Mouse (Mus musculus): ENCODE measurements at regions not wholly inside any gene's neighbourhood (a gene's known extent, or its start where the extent isn't known, plus 50 kb on each side); places are given as distances from the start of the nearest gene placed in this dataset.
A peak's percentile ranks its signal among the peaks of the same experiment; 100 is the strongest.

DNA sequence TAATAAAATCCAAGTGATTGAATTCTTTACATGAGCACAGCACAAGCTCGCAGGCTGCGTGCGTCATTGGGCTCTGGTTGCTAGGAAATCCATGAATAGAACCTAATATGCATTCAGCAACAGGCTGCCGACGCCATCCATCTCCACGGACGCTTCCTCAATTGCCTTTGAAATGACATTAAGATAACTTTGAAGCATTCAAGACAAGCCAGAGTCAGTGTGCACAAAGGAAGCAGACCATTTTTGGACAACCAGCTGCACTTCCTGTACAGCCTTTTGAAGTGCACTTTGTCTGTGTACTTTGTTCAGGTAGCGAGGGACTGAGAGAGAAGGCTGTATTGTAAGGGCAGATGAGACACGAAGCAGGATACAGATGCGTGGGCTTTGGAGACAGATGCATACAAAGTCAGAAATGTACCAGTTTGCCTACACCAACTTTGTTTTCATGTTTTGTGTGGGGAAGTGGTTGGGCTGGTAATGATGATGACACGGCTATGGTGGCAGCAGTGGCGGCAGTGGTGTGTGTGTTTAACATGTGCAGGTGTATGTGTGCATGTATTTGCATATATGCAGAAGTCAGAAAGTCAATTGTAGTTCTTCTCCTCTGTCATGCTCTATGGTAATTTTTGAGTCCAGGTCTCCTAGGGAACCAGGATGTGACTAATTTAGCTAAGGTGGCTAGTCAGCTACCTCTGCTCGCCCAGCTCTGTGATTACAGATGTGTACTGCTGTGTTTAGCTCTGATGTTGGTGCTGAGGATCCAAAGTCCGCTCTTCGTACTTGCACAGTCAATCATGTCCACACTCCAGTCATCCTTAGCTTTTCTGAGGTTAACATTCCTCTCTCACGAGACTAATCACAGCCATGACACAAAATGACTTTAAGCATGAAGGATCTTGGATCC lies 106.7 kb upstream of the Col1a2 start:
- peak; percentile 73 to 78 for DNase-seq (ENCODE audit: low spot score in 2 of 2)
- intact Hi-C loops (cut with DNase I) = no loop called here

DNA sequence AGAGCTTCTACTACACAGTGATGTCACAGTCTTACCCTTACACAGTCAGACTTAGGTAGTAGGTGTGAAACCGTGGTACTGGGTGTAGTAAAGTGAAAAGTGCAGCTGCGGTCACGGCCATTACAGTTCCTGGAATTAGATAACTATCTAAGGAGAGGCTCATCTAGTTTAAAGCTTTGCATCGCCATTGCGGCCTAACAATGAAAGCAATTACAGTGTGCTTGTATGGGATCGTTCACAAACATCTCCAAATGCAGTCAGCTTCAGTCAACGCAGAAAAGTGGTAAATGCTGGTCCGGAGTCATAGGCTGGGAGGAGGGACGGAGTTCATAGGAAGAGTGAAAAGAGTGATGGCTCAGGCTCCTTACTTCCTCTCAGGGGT lies 106.0 kb upstream of the Col1a2 start:
- intact Hi-C loops (cut with DNase I) = no loop called here
- DNase-seq (ENCODE audit: low spot score in 2 of 2) = no peak

DNA sequence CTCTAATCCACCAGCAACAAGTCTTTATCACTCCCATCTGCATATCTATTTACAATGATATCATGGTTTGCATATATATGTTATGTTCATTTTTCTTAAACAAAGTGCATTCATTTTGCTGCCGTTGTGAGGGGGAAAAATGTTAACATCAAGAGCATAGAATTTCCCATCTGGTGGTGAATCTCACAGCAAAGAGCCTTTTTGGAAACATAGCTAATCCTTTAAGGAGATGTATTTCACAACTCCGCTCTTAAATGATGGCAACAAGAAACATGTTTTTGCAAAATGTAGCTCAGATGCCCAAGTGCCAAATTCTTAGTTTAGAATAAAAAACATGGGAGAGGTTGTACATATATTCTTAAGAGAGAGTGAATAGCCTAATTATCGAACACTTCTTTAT lies 99.3 kb upstream of the Col1a2 start:
- peak in 1 of 2 experiments; percentile 28 for DNase-seq (ENCODE audit: low spot score in 2 of 2)
- intact Hi-C loops (cut with DNase I) = no loop called here

DNA sequence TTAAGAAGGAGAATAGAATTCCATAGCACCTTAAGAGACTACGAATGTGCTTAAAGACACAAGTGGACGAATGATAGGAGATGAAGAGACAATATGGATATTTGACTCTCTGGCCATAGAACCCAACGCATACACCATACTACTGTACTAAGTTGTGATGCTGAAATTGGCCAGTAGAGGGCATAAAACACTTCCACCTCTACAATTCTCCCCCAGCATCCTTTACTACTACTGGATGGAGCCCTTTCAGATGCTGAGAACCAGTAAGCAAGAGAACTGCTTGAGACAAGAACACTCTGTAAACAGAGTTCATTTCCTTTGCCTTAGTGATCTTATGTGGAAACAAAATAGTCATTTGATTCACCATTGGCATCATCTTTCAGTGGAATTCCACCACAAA lies 96.9 kb upstream of the Col1a2 start:
- no peak for DNase-seq (ENCODE audit: low spot score in 2 of 2)
- intact Hi-C loops (cut with DNase I) = no loop called here

DNA sequence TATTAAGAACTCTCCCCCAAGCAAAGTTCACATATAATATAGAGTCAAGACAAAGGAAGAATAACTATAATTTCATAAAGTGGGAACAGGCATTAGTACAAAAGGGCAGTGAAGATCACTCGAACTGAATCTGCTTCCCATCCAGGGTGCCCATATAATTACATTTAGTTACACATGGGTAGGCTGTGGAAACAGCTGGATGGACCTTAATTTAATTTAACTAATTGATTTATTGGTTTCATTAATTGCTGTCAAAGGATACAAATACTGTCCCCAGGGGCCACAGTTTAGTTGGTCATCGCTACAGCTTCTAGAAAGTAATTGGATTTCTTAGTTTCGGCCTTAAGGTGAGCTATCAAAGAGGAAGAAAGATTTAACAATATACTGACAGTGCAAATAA lies 91.4 kb upstream of the Col1a2 start:
- no peak for DNase-seq (ENCODE audit: low spot score in 2 of 2)
- intact Hi-C loops (cut with DNase I) = no loop called here

DNA sequence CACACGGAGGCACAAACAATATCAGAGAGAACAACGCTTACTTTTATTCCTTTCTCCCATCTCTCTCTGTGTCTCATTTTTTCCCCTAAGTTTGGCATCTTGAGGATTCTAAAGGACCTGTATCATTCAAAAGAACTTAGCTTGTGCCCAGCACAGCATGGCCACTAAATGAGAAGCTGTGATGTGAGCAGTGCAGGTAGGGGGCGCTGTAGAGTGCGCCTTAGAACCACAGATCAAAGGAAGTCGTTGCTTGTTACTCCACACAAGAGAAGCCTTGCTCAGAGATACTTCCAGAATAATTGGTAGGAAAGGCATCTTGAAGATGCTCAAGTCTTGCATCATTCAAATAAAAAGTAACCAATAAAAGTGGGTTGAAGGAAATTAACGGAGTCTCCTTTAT lies 90.4 kb upstream of the Col1a2 start:
- intact Hi-C loops (cut with DNase I) = no loop called here
- DNase-seq (ENCODE audit: low spot score in 2 of 2) = no peak

DNA sequence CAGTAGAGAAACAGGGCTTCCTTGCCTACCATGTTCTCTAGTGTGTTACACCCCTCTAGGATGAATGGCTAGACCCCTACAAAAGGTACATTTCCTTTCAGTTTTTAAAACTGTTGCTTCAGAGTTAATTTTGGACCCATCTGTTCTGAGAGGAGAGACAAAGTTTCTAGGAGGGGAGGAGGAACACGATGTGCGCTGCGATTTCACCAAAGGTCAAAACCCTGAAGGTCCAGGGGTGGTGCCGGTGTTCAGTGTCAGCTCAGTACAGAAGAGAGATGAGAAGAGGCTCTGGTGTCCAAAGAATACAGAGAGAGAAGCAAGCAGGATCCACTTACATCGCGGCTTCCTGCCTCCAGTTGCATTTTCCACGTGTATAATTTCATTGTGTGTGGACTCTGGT lies 89.4 kb upstream of the Col1a2 start:
- intact Hi-C loops (cut with DNase I) = loop anchor here (5.0 kb wide), 1 partner anchor 132 kb away; no protein-coding TSS in a partner anchor
- DNase-seq (ENCODE audit: low spot score in 2 of 2) = no peak

DNA sequence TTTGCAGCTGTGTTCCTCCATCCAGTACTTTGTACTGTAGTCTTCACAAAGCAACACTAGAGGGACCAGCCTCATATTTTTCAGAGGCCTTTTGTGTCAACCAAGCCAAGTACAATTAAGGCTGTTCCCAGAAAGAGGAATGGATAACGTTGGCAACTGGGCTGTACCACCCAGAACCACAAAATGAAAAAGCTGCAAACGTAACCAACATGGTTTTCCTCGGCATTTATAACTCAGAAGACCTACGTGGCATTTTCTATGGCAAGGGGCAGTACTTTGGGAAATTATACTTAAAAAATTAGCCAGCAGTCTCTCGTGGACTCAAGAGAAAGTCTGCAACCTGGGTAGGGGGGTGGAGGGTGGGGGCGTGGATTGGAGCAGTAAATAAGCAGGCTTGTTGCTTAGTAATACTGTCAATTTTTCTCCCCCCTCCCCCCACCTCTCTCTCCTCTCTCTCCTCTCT lies 87.3 kb upstream of the Col1a2 start:
- peak in 1 of 2 experiments; percentile 14 for DNase-seq (ENCODE audit: low spot score in 2 of 2)
- intact Hi-C loops (cut with DNase I) = loop anchor here (5.0 kb wide), 1 partner anchor 130 kb away; no protein-coding TSS in a partner anchor

DNA sequence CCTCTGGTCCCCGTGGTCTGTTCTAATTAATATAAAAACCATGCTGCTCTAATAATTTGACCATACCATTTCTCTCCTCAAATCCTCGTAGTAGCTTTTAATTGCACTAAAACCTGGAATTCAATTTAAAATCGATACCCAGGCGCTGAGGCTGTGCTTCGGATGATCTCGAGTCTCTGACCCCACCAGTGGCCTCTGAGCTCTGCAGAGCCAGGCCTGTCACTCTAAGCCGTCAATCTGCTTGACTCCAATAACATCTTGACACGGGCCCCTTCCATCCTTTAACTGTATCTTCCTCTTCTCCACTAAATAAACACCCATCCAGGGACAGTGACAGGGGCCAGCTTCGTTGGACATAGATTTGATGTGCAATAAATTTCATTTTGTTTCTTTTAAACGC lies 86.2 kb upstream of the Col1a2 start:
- intact Hi-C loops (cut with DNase I) = loop anchor here (5.0 kb wide), 1 partner anchor 129 kb away; no protein-coding TSS in a partner anchor

DNA sequence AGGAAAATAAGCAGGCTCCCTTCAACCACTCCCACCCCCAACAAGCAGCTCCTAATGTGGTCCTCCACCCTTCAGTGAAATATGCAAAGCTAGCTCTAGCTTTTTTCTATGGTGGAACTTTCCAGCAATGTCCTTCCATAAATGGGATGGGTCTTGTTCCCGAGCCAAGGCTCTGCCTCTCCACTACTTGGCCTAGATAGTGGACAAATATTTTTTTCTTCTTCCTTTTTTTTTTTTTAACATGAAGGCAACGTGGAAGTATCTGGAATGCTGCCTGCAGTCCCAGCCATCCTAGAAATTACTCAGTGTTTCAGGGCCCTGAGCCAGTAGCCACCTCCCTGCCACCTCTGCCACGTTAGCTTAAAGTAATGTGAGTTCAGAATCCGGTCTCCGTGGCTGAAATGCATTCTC lies 85.7 kb upstream of the Col1a2 start:
- intact Hi-C loops (cut with DNase I) = loop anchor here (5.0 kb wide), 1 partner anchor 128 kb away; no protein-coding TSS in a partner anchor
- DNase-seq (ENCODE audit: low spot score in 2 of 2) = peak in 1 of 2 experiments; percentile 47

More for the DNA sequence above, 86.2 kb upstream of the Col1a2 start:
- no peak for DNase-seq (ENCODE audit: low spot score in 2 of 2)

DNA sequence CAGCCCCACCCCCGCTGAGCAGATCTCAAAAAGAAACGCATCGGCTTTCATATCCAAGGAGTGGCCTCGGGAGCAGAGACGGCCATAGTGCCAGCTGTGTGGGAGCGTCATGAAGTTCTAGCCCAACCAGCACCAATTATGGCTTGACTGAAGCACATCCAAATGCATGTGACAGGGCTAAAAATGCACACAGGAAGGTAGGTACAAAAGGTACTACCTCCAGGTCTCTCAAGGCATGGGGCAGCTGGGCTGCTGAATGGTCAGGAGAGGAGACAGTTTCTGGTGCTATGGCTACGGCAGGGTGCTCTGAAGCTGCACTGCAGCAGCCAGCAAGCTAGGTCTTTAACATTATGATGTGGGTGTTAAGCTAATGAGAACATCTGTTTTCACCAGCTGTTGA lies 83.1 kb upstream of the Col1a2 start:
- intact Hi-C loops (cut with DNase I) = no loop called here
- no peak for DNase-seq (ENCODE audit: low spot score in 2 of 2)

DNA sequence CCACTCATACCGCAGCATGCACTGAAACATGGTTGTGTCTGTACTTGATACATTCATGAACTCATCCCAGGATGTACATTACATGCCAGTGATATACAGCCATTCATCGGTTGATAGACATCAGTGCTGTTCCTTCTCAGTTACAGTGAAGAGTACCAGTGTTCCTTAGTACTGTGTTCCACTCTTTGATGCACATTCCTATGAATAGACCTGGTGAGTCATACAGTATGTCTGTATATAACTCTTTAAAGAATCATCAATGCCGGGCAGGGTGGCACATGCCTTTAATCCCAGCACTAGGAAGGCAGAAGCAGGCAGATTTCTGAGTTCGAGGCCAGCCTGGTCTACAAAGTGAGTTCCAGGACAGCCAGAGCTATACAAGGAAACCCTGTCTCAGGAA lies 77.5 kb upstream of the Col1a2 start:
- intact Hi-C loops (cut with DNase I) = no loop called here
- peak in 1 of 2 experiments; percentile 7 for DNase-seq (ENCODE audit: low spot score in 2 of 2)

DNA sequence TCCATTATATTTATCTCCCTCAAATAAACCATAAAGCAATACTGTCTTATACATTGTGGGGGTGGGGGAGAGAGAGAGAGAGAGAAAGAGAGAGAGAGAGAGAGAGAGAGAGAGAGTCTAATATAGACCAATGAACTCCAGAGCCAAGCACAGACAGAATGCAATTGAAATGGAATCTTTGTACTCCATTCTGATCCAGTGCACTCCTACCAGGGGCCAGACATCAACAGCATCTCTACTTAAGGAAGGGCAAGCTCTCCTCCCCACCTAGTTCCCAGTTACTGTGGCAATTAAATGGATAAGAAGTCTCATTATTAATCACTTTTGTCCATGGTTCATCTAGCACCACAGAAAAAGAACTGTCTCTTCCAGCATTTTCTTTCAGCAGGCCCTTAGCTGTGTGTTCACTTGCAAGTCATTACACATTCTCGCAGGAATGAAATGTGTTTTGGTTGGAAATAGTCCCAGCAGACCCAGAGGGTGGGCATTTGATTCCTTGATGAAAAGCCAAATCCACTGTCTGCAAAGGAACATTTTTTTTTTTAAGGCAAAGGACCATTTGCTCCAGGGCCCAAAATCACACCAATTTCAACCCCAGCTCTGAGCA lies 73.8 kb upstream of the Col1a2 start:
- intact Hi-C loops (cut with DNase I) = no loop called here
- DNase-seq (ENCODE audit: low spot score in 2 of 2) = peak; percentile 11 to 24

DNA sequence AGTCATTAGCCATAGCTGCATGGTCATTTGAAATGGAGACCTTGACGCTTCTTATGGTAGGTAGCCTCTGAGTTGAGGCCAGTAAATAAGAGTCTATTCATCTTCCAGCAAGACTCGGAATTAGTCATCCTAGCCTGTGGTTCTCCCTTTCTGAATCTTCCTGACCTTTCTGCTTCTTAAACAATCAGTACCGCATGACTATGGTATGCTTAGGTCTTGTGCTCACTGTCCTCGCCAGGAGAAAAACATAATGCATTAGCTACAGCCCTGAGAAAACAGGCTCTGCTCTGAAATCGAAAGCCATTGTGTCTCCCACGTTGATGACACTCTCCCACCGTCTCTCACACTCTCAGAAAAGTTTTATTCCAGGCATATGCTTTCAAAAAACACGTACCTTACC lies 72.4 kb upstream of the Col1a2 start:
- intact Hi-C loops (cut with DNase I) = no loop called here
- DNase-seq (ENCODE audit: low spot score in 2 of 2) = no peak

DNA sequence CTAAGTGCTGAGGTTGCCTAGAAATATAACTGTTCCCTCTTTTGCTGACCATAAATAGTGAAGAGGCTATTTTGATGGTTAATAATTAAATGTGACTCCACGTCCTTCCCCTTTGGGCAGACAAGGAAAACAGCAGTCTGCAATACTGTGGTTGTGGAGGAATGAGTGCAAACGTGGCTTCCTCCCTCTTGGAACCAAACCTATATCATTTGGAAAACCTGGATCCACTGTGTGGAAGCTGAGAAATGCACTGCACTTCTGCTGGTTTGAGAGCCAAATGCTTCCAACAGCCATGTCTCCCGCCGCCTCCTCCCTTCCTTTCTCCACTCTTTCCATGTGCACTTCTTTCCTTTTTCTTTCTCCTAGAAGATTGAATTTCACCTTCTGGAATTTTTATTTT lies 68.2 kb upstream of the Col1a2 start:
- intact Hi-C loops (cut with DNase I) = no loop called here
- no peak for DNase-seq (ENCODE audit: low spot score in 2 of 2)

DNA sequence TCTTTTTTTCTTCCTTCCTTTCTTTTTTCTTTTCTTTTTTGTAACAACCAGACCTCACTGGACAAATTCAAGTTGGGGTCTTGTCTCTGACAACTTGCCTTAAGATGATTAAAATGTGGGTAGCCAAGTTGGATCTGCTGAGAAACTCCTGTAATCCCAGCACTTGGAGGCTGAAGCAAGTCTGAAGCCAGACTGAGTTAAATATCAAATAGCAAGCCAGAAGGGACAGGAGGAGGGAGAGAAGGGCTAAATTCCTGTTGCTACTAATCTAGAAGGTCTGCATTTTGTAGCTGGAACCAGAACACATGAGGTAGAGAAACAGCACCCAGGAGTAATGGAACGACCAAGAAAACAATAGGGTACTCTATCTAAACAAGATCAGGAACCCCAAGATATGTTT lies 67.7 kb upstream of the Col1a2 start:
- no peak for DNase-seq (ENCODE audit: low spot score in 2 of 2)
- intact Hi-C loops (cut with DNase I) = no loop called here

DNA sequence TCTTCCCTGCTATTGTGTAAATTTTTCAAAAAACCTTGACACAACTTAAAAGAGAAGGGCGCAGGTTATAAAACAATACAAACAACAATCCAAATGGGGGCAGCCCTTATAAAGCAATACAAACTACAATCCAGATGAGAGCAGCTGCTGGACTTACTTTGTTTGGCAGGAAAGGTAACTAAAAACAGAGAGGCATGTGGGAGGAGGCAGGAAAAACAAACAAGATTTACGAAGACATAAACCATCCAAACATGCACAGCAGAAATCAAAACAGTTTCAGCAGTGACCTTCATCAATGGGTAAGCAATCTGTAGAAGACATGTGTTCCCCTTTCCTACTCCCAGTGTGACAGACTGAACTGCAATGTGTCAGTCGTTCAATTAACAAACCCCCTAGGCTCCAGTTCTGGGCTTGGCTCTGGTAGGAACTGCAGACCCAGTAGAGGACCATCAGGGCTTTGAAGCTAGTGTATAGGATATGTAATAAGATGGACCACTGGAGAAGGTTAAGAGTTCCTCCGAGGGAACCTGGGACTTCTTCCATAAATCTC lies 62.9 kb upstream of the Col1a2 start:
- intact Hi-C loops (cut with DNase I) = no loop called here

DNA sequence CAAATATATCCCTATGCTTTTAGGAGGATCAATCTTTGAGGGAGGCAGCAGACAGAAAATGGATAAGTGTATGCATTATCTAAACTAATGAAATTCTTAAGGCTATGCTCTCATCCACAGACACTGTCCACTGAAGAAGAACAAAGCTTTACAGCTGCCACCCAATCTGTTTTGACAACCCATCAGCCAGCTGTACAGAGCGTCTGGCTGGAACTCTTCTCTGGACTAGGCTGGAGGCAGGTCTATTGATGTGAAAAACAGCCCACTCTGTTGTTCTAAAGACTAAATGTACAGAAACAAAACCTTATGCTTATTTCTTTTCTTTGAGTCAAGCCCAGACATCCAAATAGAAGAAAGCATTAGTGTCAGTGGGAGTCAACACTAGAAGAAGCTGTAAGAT lies 58.7 kb upstream of the Col1a2 start:
- no peak for DNase-seq (ENCODE audit: low spot score in 2 of 2)
- intact Hi-C loops (cut with DNase I) = no loop called here

More for the DNA sequence above, 62.9 kb upstream of the Col1a2 start:
- no peak for DNase-seq (ENCODE audit: low spot score in 2 of 2)

DNA sequence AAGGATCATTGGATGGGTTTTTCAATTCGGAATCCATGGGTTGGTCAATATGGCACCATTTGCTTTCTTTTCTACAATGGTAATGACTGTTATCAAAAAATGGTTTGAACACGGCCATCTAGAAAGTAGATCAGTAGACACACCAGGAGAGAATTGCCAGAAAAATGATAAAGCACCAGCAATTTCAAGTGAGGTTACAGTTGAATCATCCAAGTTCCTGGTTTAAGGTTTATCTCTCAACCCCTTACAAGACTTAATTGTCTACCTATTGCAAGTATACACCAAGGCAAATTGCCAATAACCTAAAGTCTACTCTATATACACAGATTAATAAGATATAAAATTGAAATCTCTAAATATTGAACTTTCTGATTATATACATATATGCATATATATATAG lies 53.4 kb upstream of the Col1a2 start:
- DNase-seq (ENCODE audit: low spot score in 2 of 2) = no peak
- intact Hi-C loops (cut with DNase I) = no loop called here
